Mouse (Mus musculus) kidney, adult 2 months (tissue): ENCODE measurements around the gene Elfn1.

Source experiments
- CTCF ChIP-seq: fragments of 200-500 bp; conservative IDR thresholded peaks from 2 replicates; pipeline ENCODE4 v1.5.1; 2011; ENCODE audit warnings: low read depth, mild to moderate bottlenecking, control low read depth, low read length, moderate library complexity, mixed read lengths; ENCODE audit not compliant: insufficient read depth, insufficient read length
- POLR2A ChIP-seq: fragments of 200-500 bp; IDR thresholded peaks from one replicate; pipeline ENCODE4 v1.6.1; 2011; ENCODE audit warnings: low read depth, low read length, control low read depth

- TF ChIP-seq CTCF (peak; percentile 35), POLR2A (no peak)
These were observed 39.7 kb downstream of the Elfn1 start for GRCm38 (mm10) chr5:139947446-139947845.
